Mouse (Mus musculus) spleen, postnatal 36 days (tissue): ENCODE data around the gene Gapdh.
"Not testable (repeated sequence)": the region's sequence is repeated elsewhere in the genome, so short reads cannot be mapped to it uniquely, and the experiment has no call there.

Experiments
- DNase-seq, 2 experiments: peaks; one replicate each; pipeline ENCODE4 v3.0.0; 2022; ENCODE audit warnings: low spot score in 2 of 2, mixed read lengths in 1 of 2

Gene Gapdh

DNA sequence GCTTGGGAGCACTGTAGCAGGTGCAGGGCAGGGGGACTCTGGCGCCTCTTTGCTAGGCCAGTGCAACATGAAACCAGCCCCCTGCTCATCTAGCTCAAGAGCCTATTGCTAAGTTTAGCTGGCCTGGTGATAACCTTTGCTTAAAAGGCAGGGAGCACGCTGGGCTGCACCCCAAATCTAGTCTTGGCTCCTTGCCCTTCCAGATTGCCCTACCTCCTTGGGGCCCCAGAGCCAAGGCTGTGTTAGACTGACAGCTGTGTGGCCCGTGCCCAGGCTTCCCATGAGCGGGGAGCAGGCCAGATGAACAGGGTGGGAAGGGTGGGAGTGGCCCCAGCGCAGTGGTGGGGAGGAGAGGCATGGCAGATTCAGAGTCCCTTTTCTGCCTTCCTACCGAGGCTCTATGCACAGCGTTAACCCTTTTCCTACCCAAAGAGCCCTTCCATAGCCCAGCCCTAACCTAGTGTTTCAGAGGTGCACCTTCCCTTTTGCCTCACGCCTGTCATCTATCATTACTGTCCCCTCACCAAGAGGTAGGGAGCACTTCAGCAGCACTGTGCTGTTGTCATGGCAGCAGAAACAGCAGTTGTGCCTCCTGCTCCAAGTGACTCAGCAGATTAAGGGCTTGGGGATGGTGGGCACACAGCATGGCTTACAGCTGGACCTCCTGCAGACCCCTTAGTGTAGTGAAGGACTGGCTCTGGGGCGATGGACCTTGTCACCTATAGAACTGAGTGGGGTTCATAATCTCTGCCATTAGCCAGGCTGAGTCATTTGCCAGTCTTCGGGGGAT is 789 bp upstream of the Gapdh start:
- DNase-seq = no peak

DNA sequence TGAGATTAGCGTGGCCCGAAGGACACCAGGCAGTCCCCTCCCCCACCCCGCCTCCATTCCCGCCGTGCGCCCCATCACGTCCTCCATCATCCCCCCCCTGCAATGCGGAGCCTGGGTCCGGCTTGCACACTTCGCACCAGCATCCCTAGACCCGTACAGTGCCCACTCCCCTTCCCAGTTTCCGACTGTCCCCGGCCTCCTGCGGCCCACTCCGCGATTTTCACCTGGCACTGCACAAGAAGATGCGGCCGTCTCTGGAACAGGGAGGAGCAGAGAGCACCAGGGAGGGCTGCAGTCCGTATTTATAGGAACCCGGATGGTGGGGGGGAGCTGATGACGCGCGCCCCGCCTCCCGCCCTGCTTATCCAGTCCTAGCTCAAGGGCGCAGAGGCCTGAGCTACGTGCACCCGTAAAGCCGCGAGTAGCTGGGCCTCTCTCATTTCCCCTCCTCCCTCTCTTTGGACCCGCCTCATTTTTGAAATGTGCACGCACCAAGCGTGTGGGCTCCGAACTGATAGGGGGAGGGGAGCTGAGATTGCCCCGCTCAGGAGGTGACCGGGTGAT is 857 bp downstream of the Gapdh start:
- DNase-seq = peak; percentile 96 to 97

DNA sequence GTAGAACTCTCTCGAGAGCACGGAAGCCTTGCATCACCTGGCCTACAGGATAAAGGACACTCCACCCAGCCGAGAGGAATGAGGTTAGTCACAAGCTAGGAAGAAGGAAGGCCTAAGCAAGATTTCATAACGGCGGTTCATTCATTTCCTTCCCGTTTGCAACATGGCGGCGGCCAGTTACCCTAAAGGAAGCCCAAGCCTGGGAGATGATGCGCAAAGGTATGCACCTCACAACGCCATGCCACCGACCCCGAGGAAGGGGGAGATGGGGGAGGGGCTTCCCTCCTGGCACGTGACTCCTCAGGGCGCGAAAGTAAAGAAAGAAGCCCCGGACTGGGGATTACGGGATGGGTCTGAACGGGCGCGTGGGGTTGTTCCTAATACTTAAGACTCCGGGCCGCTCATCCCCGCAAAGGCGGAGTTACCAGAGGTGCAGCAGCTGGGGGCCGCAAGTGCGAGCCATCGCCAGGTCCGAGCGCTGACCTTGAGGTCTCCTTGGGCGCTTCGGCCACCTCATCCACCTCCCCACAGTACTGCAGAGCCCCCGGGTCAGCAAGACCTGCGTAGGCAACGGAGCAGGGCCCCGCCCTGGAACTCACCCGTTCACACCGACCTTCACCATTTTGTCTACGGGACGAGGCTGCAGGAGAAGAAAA is 1.5 kb downstream of the Gapdh start:
- DNase-seq = peak; percentile 47 to 63

DNA sequence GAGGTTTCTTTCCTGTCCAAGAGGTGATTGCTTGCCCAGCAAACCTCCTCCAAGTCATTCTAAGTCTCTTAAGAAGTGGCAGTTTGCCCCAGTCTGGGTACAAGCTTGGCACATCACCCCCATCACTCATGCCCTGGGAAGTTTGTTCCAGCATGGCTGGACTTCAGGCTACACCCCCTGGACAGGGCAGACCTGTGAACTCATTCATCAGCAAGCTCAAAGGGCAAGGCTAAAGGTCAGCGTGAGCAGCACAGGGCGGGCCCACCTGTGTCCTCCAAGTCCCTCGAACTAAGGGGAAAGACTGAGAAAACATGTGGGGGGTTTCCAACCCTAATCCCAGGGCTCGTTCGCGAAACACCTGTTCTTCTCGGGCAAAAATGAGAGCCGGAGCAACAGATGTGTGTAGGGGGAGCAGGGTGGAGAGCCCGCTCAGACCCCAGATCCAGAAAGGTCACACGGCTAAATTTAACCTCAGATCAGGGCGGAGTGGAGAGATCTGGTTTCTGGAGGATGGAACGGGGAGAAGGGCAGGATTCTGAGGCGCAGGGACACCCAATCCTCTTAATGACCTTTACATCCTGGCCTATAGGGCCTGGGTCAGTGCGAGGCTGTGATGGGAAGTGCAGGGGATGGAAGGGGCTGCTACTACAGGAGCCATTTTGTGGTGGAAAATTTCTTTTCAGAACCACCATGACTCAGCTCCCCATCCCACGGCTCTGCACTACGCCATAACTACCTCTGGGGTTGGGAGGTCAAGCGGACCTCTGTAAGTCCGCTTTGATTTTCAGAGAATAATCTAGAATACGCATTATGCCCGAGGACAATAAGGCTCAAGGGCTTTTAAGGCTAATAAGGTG is 2.2 kb downstream of the Gapdh start:
- DNase-seq = no peak

DNA sequence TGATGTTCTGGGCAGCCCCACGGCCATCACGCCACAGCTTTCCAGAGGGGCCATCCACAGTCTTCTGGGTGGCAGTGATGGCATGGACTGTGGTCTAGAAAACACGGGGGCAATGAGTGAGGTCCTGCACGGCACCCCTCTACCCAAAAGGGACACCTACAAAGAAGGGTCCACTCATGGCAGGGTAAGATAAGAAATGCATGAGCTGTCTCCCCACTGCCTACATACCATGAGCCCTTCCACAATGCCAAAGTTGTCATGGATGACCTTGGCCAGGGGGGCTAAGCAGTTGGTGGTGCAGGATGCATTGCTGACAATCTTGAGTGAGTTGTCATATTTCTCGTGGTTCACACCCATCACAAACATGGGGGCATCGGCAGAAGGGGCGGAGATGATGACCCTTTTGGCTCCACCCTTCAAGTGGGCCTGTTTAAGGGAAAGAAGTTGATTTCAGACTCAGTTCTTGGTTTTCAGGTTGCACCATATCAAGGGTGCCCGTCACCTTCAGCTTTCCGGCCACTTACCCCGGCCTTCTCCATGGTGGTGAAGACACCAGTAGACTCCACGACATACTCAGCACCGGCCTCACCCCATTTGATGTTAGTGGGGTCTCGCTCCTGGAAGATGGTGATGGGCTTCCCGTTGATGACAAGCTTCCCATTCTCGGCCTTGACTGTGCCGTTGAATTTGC is 3.5 kb downstream of the Gapdh start:
- DNase-seq = not testable (repeated sequence)

DNA sequence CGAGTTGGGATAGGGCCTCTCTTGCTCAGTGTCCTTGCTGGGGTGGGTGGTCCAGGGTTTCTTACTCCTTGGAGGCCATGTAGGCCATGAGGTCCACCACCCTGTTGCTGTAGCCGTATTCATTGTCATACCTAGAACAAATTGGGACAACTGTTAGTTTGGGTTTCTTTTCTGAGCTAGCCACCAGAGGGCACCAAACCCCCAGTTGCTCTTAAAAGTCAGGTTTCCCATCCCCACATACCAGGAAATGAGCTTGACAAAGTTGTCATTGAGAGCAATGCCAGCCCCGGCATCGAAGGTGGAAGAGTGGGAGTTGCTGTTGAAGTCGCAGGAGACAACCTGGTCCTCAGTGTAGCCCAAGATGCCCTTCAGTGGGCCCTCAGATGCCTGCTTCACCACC is 4.3 kb downstream of the Gapdh start:
- peak; percentile 67 to 73 for DNase-seq

DNA sequence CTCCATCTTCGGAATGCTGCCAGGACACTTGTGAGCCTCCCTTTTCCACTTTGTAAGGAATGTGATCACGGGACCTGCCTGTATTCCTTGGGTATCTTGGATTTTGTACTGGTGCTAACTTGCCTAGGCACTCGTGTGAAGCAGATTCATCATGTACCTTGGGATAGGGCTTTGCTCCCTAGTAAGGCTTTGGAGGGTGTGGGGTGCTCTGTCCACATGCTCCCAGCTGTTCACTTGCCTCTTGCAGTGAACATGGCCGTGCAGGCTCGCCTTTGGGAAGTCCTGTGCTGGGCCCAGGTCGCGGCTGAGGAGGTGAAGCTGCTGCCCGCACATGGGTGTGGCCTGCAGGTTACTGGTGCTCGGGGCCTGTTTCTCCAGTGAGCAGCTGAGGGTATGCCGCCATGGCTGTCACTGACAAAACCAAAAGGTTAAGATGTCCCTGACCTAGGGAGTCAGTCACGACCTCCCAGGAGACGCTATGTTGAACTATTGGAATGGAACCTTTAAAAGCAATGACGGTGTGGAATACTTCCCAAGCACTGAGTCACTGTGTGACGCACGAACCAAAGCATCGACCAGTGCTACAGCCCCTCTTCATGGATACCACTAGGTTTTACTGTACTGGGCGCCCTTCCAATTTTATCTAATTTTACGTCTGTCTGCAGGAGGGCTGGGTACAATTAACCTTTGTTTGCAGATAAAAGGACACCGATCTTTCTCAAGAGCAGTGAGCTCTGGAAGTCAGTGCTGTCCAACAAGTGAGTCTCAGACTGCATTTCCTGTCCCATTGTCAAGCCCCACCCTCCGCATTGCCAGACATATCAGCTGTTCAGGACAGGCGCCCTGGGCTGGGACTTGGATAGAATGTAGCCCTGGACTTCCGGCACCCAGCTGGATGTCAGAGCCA is 5.2 kb downstream of the Gapdh start:
- no peak for DNase-seq

DNA sequence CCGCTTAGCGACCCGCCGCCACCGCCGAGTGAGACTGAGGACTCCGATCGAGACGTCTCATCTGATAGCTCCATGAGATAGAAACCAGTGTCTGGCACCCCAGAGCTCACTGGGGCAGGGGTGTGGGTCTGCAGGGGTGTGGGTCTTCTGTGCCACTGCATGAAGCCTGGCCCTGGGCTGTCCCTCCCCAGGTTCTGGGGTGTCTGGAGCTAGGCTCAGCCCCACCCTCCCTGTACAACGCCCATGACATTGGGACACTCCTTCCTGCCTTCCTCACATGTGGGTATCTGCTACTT is 5.8 kb downstream of the Gapdh start:
- no peak for DNase-seq

DNA sequence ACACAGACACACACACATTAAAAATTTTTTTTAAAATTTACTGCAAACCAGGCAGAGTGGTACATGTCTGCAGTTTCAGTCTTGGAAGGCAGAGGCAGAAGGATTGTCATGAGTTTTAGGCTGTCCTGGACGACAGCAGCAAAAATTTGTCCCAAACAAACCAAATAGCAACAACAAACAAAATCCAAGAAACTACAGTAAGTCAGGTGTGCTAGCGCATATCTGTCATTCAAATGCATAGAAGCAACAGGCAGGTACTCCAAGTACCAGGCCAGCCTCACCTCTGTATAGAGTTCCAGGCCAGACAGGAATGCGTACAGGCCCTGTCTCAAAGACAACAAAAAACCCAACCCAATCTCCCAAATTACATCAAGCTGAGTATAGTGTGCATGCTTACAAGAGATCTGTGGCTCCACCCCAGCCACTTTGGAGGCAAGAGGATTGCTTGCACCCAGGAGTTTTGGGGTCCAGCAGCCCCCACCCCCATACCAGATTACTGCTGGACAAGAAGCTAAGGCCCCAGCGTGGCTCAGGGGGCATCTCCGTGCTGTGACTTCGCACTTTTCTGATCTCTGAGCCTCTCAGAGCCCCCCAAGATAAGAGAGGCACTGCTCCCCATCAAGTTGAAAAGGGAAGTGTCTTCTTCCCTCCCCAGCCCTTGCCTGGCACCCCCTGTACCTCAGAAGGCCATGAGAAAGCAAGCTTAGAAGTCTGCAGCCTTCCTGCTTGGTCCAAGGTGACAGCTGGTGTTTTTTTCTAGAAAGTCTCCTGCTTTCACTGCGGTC is 6.3 kb downstream of the Gapdh start:
- no peak for DNase-seq

DNA sequence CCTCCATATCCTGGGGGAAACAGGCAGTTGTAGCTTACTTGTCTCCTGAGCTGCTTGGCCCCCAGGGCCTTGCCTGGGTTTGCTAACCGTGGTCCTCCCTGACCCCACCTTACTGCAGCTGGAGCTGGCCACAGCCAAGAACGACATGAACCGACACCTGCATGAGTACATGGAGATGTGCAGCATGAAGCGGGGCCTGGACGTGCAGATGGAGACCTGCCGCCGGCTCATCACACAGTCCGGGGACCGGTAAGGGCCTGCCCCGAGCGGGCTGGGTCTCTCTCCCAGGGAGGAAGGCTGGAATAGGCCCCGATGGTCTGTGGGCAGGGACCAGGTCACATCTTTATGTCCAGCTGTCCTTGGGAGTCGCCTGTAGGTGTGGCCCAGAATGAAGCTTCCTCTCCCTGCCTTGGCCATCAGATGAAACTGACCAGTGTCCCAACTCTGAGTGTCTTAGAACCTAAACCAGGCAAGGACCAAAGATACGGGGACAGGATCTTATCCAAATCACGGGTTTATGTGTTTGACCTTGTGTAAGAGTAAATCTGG is 7.2 kb downstream of the Gapdh start:
- DNase-seq = no peak

DNA sequence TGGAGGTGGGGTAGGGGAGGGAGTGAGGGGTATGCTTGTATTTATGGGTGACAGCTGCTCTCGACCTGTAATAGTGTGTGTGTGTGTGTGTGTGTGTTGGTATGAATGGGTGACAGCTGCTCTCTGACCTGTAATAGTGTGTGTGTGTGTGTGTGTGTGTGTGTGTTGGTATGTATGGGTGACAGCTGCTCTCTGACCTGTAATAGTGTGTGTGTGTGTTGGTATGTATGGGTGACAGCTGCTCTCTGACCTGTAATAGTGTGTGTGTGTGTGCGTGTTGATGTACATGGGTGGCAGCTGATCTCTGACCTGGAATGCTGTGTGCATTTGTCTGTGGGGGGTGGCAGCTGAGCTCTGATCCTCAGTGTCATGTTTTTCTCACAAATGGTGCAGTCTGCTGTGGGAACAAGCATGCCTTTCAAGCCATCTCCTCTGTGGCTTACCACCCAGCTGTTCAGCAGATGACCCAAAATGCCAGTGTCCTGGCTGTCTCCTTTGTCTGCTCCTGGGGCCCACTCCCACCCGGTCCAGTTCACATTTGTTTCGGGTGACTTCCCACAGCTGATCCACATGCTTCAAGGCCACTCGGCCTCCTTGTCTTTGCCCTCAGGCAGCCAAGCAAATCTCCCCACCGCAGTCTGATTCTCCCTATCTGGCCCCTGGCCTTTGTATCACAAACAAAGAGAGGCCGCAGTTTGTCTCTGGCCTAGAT is 9.2 kb downstream of the Gapdh start:
- no peak for DNase-seq

DNA sequence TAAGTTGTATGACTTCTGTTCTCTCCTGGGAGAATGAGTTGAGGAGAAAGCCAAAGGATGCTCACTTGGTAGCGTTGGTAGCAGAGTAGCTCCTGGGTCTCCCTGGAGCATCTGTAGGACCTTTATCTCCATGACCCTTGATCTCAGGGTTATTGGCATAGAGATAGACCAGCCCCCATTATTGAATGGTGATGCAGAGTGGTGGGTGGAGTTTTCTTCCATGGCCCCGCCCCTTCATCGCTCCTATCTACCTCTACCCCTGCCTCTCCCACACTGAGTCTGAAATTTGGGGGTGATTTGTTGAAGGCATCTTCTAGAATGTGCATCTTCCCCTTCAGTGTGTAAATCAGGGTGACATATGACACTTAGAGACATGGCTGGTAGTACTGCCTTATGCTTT is 9.8 kb downstream of the Gapdh start:
- no peak for DNase-seq

DNA sequence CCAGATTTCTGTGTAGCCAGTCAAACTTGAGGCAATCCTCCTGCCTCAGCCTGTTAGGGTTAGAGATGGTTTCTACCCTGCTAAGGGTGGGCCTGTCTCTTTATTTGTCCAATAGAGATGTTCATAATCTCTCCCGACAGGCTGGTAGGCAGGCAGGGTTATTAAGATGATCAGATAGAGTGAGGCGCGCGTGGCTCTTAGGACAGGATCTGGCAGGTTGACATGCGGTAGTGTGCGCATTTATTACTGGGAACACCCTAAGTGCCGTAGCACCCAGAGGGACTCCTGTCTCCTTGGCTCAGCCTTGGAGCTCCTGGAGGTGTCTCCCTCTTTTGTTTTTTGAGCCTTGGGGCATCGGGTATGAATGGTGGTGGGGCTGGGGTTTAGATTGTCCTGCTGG is 11.0 kb downstream of the Gapdh start:
- DNase-seq = no peak

DNA sequence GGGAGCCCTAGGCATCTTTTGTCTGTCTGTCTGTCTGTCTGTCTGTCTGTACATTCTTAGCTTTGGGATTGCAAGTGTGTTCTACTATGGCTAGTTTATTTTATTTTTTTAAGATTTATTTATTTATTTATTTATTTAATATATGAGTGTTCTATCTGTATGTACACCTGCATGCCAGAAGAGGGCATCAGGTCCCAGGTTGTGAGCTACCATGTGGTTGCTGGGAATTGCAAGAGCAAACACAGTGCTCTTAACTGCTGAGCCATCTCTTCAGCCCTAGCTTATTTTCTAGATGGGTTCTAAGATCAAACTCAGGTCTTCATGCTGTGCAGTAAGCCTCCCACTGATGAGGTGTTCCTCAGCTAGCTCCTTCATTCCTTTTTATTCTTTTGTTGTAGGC is 11.7 kb downstream of the Gapdh start:
- no peak for DNase-seq

DNA sequence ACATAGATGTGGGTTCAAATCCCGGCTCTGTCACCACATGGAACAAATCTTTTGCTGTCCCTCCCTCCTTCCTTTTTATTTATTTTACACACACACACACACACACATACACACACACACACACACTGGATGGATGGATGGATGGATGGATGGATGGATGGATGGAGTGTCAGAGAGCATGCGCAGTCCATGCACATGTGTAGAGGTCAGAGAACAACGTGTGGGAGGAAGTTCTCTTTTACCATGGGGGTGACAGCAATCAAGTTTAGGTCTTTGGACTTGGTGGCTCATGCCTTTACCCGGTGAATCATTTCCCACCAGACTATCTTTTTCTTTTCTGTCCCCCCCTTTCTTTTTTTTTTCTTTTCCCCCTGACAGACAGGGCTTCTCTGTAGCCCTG is 12.6 kb downstream of the Gapdh start:
- DNase-seq = no peak

DNA sequence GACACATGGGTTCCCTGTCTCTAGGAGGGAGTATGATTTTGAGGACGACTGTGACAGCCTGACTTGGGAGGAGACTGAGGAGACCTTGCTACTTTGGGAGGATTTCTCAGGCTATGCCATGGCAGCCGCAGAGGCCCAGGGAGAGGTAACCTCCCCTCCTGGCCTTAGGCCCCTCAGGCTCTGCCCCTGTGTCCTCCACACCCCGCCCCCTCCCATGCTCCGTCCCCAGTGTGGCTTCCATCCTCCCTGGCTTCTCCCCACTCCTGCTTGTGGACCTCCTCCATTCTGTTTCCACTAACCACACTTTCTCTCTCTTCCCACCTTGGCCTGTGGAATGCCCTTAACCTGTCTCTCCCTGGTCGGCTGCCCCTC is 13.3 kb downstream of the Gapdh start:
- no peak for DNase-seq

DNA sequence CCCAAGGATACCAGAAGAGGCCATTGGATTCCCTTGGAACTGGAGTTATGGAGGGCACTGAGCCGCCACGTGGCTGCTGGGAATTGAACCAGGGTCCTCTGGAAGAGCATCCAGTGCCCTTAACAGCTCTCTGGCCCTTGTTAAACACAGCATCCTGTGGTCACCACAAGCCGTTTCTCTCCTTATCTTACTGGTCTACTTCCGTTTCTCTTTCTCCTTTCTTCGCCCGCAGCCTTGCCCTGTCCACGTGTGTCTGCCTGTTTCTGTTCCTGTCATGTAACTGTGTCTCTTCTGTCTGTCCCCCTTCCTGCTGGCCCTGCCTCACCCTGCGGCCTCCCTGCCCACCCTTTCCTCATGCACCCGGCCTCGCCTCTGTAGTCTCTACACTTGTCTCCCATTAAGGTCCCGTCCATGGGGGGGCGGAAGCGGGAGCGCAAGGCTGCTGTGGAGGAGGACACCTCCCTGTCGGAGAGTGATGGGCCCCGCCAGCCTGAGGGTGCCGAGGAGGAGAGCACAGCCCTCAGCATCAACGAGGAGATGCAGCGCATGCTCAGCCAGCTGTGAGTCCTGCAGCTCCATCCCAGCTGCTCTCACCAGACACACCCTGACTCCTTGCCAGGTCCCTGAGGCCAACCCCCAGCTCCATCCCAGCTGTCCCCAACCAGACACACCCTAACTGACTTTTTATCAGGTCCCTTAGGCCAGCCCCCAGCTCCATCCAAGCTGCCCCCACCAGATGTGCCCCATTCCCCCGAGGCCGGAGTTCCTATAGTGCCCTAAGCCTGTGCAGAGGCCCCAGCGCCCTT is 13.9 kb downstream of the Gapdh start:
- DNase-seq = no peak

DNA sequence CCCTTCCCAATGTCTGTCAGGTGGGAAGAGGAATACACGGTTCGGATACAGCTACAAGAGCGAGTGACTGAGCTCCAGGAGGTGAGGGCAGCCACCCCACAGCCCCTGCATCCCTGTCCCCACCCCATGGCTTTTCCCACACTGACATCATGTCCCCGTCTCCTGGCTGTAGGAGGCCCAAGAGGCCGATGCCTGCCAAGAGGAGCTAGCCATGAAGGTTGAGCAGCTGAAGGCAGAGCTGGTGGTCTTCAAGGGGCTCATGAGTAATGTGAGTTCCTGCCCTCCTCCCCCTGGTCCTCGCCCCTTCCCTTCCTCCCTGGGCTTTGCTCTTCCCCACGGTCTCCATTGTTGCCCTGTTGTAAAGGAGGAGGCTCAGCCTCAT is 16.7 kb downstream of the Gapdh start:
- DNase-seq = no peak
